Mouse (Mus musculus): ENCODE data around the gene Pramel1. TPM values are rescaled to one million over a fixed set of nuclear protein-coding genes. Genes with fewer than 3 reads are reported as not detected.

The Pramel1 gene
- polyA plus RNA-seq, 1 experiment, result 2.1 TPM

- no peak overlapping the region for H3K4me3 ChIP-seq (ENCODE audit: low read depth, low read length)
- H3K27ac ChIP-seq (ENCODE audit: insufficient read depth, low read length), result no peak overlapping the region
- H3K27me3 ChIP-seq (ENCODE audit: control insufficient read depth, insufficient read depth, low read length, poor library complexity, severe bottlenecking), result no peaks in the 10 kb centered on the region
- no peaks in the 10 kb centered on the region for H3K4me1 ChIP-seq (ENCODE audit: control insufficient read depth, insufficient read depth, low read length)
- H3K9ac ChIP-seq (ENCODE audit: low read depth, poor library complexity, severe bottlenecking), result no peak overlapping the region
- H3K36me3 ChIP-seq (ENCODE audit: control insufficient read depth, insufficient read depth, low read length, poor library complexity, severe bottlenecking), result no peaks in the 10 kb centered on the region
- no peaks in the 10 kb centered on the region for H3K9me3 ChIP-seq (replicated peaks; ENCODE audit: control insufficient read depth, insufficient read depth, low read length, poor library complexity, severe bottlenecking)
- TF ChIP-seq CTCF (IDR thresholded peaks at IDR 0.05; ENCODE audit: low read depth, low read length), result no peak
- no peak for TF ChIP-seq EP300 (IDR thresholded peaks at IDR 0.05; ENCODE audit: insufficient read depth, low read depth, low read length)
- no peak for TF ChIP-seq POLR2A (IDR thresholded peaks at IDR 0.05; ENCODE audit: insufficient read depth, low read length)
Measured at GRCm38 (mm10) chr4:143361520-143361919, 32.7 kb upstream of the Pramel1 start.

GRCm38 (mm10) chr4:143366415-143367041, 27.7 kb upstream of the Pramel1 start:
- H3K27ac ChIP-seq (ENCODE audit: insufficient read depth, low read length), result no peak overlapping the region
- no peaks in the 10 kb centered on the region for H3K9me3 ChIP-seq (replicated peaks; ENCODE audit: control insufficient read depth, insufficient read depth, low read length, poor library complexity, severe bottlenecking)
- H3K4me1 ChIP-seq (ENCODE audit: control insufficient read depth, insufficient read depth, low read length), result no peaks in the 10 kb centered on the region
- no peak for TF ChIP-seq EP300 (IDR thresholded peaks at IDR 0.05; ENCODE audit: insufficient read depth, low read depth, low read length)
- no peak for TF ChIP-seq CTCF (IDR thresholded peaks at IDR 0.05; ENCODE audit: low read depth, low read length)
- no peak for TF ChIP-seq POLR2A (IDR thresholded peaks at IDR 0.05; ENCODE audit: insufficient read depth, low read length)
- H3K36me3 ChIP-seq (ENCODE audit: control insufficient read depth, insufficient read depth, low read length, poor library complexity, severe bottlenecking), result no peaks in the 10 kb centered on the region
- no peak overlapping the region for H3K9ac ChIP-seq (ENCODE audit: low read depth, poor library complexity, severe bottlenecking)
- no peaks in the 10 kb centered on the region for H3K27me3 ChIP-seq (ENCODE audit: control insufficient read depth, insufficient read depth, low read length, poor library complexity, severe bottlenecking)
- no peak overlapping the region for H3K4me3 ChIP-seq (ENCODE audit: low read depth, low read length)

GRCm38 (mm10) chr4:143379480-143379879, 14.7 kb upstream of the Pramel1 start:
- Histone ChIP-seq H3K27ac (ENCODE audit: insufficient read depth, low read length) (no peak overlapping the region), H3K9me3 (replicated peaks; ENCODE audit: control insufficient read depth, insufficient read depth, low read length, poor library complexity, severe bottlenecking) (no peaks in the 10 kb centered on the region), H3K36me3 (ENCODE audit: control insufficient read depth, insufficient read depth, low read length, poor library complexity, severe bottlenecking) (no peaks in the 10 kb centered on the region), H3K9ac (ENCODE audit: low read depth, poor library complexity, severe bottlenecking) (no peak overlapping the region), H3K4me3 (ENCODE audit: low read depth, low read length) (no peak overlapping the region), H3K27me3 (ENCODE audit: control insufficient read depth, insufficient read depth, low read length, poor library complexity, severe bottlenecking) (no peaks in the 10 kb centered on the region), H3K4me1 (ENCODE audit: control insufficient read depth, insufficient read depth, low read length) (no peaks in the 10 kb centered on the region)
- TF ChIP-seq CTCF (IDR thresholded peaks at IDR 0.05; ENCODE audit: low read depth, low read length), result no peak
- no peak for TF ChIP-seq EP300 (IDR thresholded peaks at IDR 0.05; ENCODE audit: insufficient read depth, low read depth, low read length)
- TF ChIP-seq POLR2A (IDR thresholded peaks at IDR 0.05; ENCODE audit: insufficient read depth, low read length), result no peak

- no peaks in the 10 kb centered on the region for H3K4me1 ChIP-seq (ENCODE audit: control insufficient read depth, insufficient read depth, low read length)
- no peak overlapping the region for H3K9ac ChIP-seq (ENCODE audit: low read depth, poor library complexity, severe bottlenecking)
- no peak overlapping the region for H3K27ac ChIP-seq (ENCODE audit: insufficient read depth, low read length)
- H3K9me3 ChIP-seq (replicated peaks; ENCODE audit: control insufficient read depth, insufficient read depth, low read length, poor library complexity, severe bottlenecking), result no peaks in the 10 kb centered on the region
- H3K27me3 ChIP-seq (ENCODE audit: control insufficient read depth, insufficient read depth, low read length, poor library complexity, severe bottlenecking), result no peaks in the 10 kb centered on the region
- no peak overlapping the region for H3K4me3 ChIP-seq (ENCODE audit: low read depth, low read length)
- TF ChIP-seq POLR2A (IDR thresholded peaks at IDR 0.05; ENCODE audit: insufficient read depth, low read length) (no peak), EP300 (IDR thresholded peaks at IDR 0.05; ENCODE audit: insufficient read depth, low read depth, low read length) (no peak), CTCF (IDR thresholded peaks at IDR 0.05; ENCODE audit: low read depth, low read length) (no peak)
- no peaks in the 10 kb centered on the region for H3K36me3 ChIP-seq (ENCODE audit: control insufficient read depth, insufficient read depth, low read length, poor library complexity, severe bottlenecking)
Measured at GRCm38 (mm10) chr4:143379931-143380715, 14.1 kb upstream of the Pramel1 start.

- no peak overlapping the region for H3K9ac ChIP-seq (ENCODE audit: low read depth, poor library complexity, severe bottlenecking)
- H3K36me3 ChIP-seq (ENCODE audit: control insufficient read depth, insufficient read depth, low read length, poor library complexity, severe bottlenecking), result no peaks in the 10 kb centered on the region
- TF ChIP-seq EP300 (IDR thresholded peaks at IDR 0.05; ENCODE audit: insufficient read depth, low read depth, low read length), result no peak
- TF ChIP-seq POLR2A (IDR thresholded peaks at IDR 0.05; ENCODE audit: insufficient read depth, low read length), result no peak
- no peak for TF ChIP-seq CTCF (IDR thresholded peaks at IDR 0.05; ENCODE audit: low read depth, low read length)
- H3K27ac ChIP-seq (ENCODE audit: insufficient read depth, low read length), result no peak overlapping the region
- no peak overlapping the region for H3K4me3 ChIP-seq (ENCODE audit: low read depth, low read length)
- H3K4me1 ChIP-seq (ENCODE audit: control insufficient read depth, insufficient read depth, low read length), result no peaks in the 10 kb centered on the region
- H3K9me3 ChIP-seq (replicated peaks; ENCODE audit: control insufficient read depth, insufficient read depth, low read length, poor library complexity, severe bottlenecking), result no peaks in the 10 kb centered on the region
- no peaks in the 10 kb centered on the region for H3K27me3 ChIP-seq (ENCODE audit: control insufficient read depth, insufficient read depth, low read length, poor library complexity, severe bottlenecking)
Measured at GRCm38 (mm10) chr4:143380716-143381004, 13.6 kb upstream of the Pramel1 start.

- H3K4me1 ChIP-seq (ENCODE audit: control insufficient read depth, insufficient read depth, low read length), result no peaks in the 10 kb centered on the region
- H3K27me3 ChIP-seq (ENCODE audit: control insufficient read depth, insufficient read depth, low read length, poor library complexity, severe bottlenecking), result no peaks in the 10 kb centered on the region
- no peaks in the 10 kb centered on the region for H3K9me3 ChIP-seq (replicated peaks; ENCODE audit: control insufficient read depth, insufficient read depth, low read length, poor library complexity, severe bottlenecking)
- TF ChIP-seq CTCF (IDR thresholded peaks at IDR 0.05; ENCODE audit: low read depth, low read length) (no peak), POLR2A (IDR thresholded peaks at IDR 0.05; ENCODE audit: insufficient read depth, low read length) (no peak), EP300 (IDR thresholded peaks at IDR 0.05; ENCODE audit: insufficient read depth, low read depth, low read length) (no peak)
- H3K4me3 ChIP-seq (ENCODE audit: low read depth, low read length), result no peak overlapping the region
- no peak overlapping the region for H3K9ac ChIP-seq (ENCODE audit: low read depth, poor library complexity, severe bottlenecking)
- no peak overlapping the region for H3K27ac ChIP-seq (ENCODE audit: insufficient read depth, low read length)
- no peaks in the 10 kb centered on the region for H3K36me3 ChIP-seq (ENCODE audit: control insufficient read depth, insufficient read depth, low read length, poor library complexity, severe bottlenecking)
Measured at GRCm38 (mm10) chr4:143382163-143382562, 12.1 kb upstream of the Pramel1 start.

All from ES-Bruce4 (cell line).